24 mouse cellular contexts compared by ENCODE assay signal in the genomic region with DNA sequence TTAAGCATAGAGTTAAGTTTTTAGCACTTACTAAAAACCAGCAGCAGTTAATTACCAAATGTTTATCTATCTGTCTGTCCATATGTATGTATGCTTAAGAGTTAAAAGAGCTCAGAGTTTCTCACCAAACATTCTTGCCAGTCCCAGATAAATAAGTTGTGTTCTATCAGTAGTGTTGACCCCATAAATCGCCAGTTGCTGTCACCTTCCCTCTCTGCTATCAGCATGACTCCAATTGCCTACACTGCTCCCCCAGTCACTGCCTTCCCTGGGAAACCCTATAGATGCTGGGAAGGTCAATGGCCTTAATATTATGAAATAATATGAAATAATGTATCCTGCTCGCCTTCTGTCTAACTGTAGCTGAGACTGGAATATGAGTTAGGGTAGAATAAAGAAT. TPM values are rescaled to one million over a fixed set of nuclear protein-coding genes. Genes with fewer than 3 reads are reported as not detected.
"Had no signal": no experiment of that assay in that cellular context is flagged by ENCODE, and none has a peak within 500 bp of the region (broad histone marks: within the 10 kb centered on the region; RNA-seq: fewer than 3 reads in every experiment).

No protein-coding gene starts in this region.

- H3K9ac ChIP-seq: heart, embryonic 12.5 days; hindbrain, embryonic 12.5 days; hindbrain, embryonic 14.5 days; intestine, embryonic 15.5 days; limb, embryonic 12.5 days had no signal

- DNase-seq: gastrocnemius, adult 2 months; gastrocnemius, postnatal 10 days; gastrocnemius, postnatal 25 days; heart, postnatal 10 days; heart, postnatal 4 days; kidney, adult 18-20 months; kidney, adult 8-10 months; kidney, postnatal 10 days; kidney, postnatal 25 days; kidney, postnatal 4 days; liver had no signal

- H3K27ac ChIP-seq: gastrocnemius, adult 2 months; hindbrain, embryonic 10.5 days; hindbrain, embryonic 12.5 days; hindbrain, embryonic 14.5 days; intestine, embryonic 15.5 days; layer of hippocampus, adult 2 months; left cerebral cortex, adult 2 months; limb, embryonic 10.5 days; limb, embryonic 12.5 days had no signal

- H3K27me3 ChIP-seq: heart, embryonic 12.5 days; hindbrain, embryonic 12.5 days; intestine, embryonic 15.5 days; limb, embryonic 12.5 days had no signal

- H3K9me3 ChIP-seq: heart, embryonic 12.5 days; hindbrain, embryonic 10.5 days; hindbrain, embryonic 12.5 days; intestine, embryonic 15.5 days; limb, embryonic 10.5 days; limb, embryonic 12.5 days had no signal

- H3K4me2 ChIP-seq: heart, embryonic 12.5 days; hindbrain, embryonic 12.5 days; hindbrain, embryonic 14.5 days; intestine, embryonic 15.5 days; limb, embryonic 12.5 days; liver, embryonic 11.5 days had no signal

- ATAC-seq: hindbrain, embryonic 16.5 days; inflammation-experienced regulatory T-cells, adult 6 months; intestine, embryonic 15.5 days; intestine, postnatal 0 days had no signal

- H3K4me3 ChIP-seq: gastrocnemius, adult 2 months; heart, embryonic 12.5 days; hindbrain, embryonic 10.5 days; hindbrain, embryonic 12.5 days; intestine, embryonic 15.5 days; layer of hippocampus, adult 2 months; left cerebral cortex, adult 2 months; limb, embryonic 10.5 days; limb, embryonic 12.5 days had no signal

- H3K36me3 ChIP-seq: heart, embryonic 12.5 days; hindbrain, embryonic 10.5 days; hindbrain, embryonic 12.5 days; intestine, embryonic 15.5 days; limb, embryonic 10.5 days; limb, embryonic 12.5 days had no signal

- H3K4me1 ChIP-seq: hindbrain, embryonic 10.5 days; hindbrain, embryonic 12.5 days; intestine, embryonic 15.5 days; limb, embryonic 12.5 days had no signal

RNA-seq across cellular contexts. Expression of gene Sstr4, which starts 37.2 kb away (rescaled TPM):
- polyA plus RNA-seq: inflammation-experienced regulatory T-cells, adult 6 months had no signal
